Mouse (Mus musculus) left cerebral cortex, adult 8-10 months (tissue): Measurements from ENCODE around the gene Ncoa5. TPM values are rescaled to one million over a fixed set of nuclear protein-coding genes. Genes with fewer than 3 reads are reported as not detected.

Experiments used
- DNase-seq, 2 experiments: peaks; one replicate each; pipeline ENCODE4 v3.0.0; 2022; ENCODE audit warnings: low spot score in 2 of 2
- total RNA-seq, 4 experiments: library from RNA; stranded (reverse); gene quantifications; 2 replicates each; pipeline ENCODE4 v1.2.4; 2022

The Ncoa5 gene
- 10 to 100 TPM; 41.4 to 50.4 (median 44.6) TPM for total RNA-seq

- DNase-seq: peak; percentile 93 to 96
Measured at GRCm38 (mm10) chr2:165034131-165035057, at the start of gene Ncoa5. Ncoa5 (minus strand) TSS chr2:165034867.

GRCm38 (mm10) chr2:165081257-165081656, 46.6 kb upstream of the Ncoa5 start:
- no peak for DNase-seq

GRCm38 (mm10) chr2:165080657-165081056, 46.0 kb upstream of the Ncoa5 start:
- no peak for DNase-seq

- DNase-seq: no peak
Measured at GRCm38 (mm10) chr2:165078605-165079004, 43.9 kb upstream of the Ncoa5 start.

GRCm38 (mm10) chr2:165078045-165078444, 43.4 kb upstream of the Ncoa5 start:
- DNase-seq: no peak

GRCm38 (mm10) chr2:165077055-165077454, 42.4 kb upstream of the Ncoa5 start:
- DNase-seq: no peak

- DNase-seq: peak; percentile 70 to 89
Measured at GRCm38 (mm10) chr2:165074937-165075336, 40.3 kb upstream of the Ncoa5 start.

GRCm38 (mm10) chr2:165074081-165074884, 39.6 kb upstream of the Ncoa5 start:
- peak; percentile 43 to 58 for DNase-seq

- DNase-seq: no peak
Measured at GRCm38 (mm10) chr2:165073381-165073781, 38.7 kb upstream of the Ncoa5 start.

- peak; percentile 45 to 48 for DNase-seq
Measured at GRCm38 (mm10) chr2:165070096-165070816, 35.6 kb upstream of the Ncoa5 start.

- no peak for DNase-seq
Measured at GRCm38 (mm10) chr2:165068806-165069205, 34.1 kb upstream of the Ncoa5 start.

GRCm38 (mm10) chr2:165064489-165064888, 29.8 kb upstream of the Ncoa5 start:
- DNase-seq: peak in 1 of 2 experiments; percentile 79

- DNase-seq: no peak
Measured at GRCm38 (mm10) chr2:165061638-165062433, 27.2 kb upstream of the Ncoa5 start.

GRCm38 (mm10) chr2:165059961-165060360, 25.3 kb upstream of the Ncoa5 start:
- no peak for DNase-seq

GRCm38 (mm10) chr2:165056377-165057085, 21.9 kb upstream of the Ncoa5 start:
- no peak for DNase-seq

GRCm38 (mm10) chr2:165055905-165056304, 21.2 kb upstream of the Ncoa5 start:
- no peak for DNase-seq

- DNase-seq: no peak
Measured at GRCm38 (mm10) chr2:165054888-165055852, 20.5 kb upstream of the Ncoa5 start, which contains the start of gene Cd40. Cd40 (plus strand) TSS chr2:165055627.

GRCm38 (mm10) chr2:165051566-165051965, 16.9 kb upstream of the Ncoa5 start:
- DNase-seq: no peak
